Mouse (Mus musculus) heart, adult 18-20 months (tissue): Measurements from ENCODE around the gene Stag1. TPM values are rescaled to one million over a fixed set of nuclear protein-coding genes. Genes with fewer than 3 reads are reported as not detected.

ENCODE experiments used
- DNase-seq, 2 experiments: peaks; one replicate each; pipeline ENCODE4 v3.0.0; 2021 to 2022; ENCODE audit warnings: mixed read lengths in 1 of 2
- total RNA-seq, 2 experiments: library from RNA; stranded (reverse); gene quantifications; 2 replicates each; pipeline ENCODE4 v1.2.3; 2021

Gene Stag1
- total RNA-seq, 2 experiments from 2014 or later, result 28.4 to 29.5 TPM

DNA sequence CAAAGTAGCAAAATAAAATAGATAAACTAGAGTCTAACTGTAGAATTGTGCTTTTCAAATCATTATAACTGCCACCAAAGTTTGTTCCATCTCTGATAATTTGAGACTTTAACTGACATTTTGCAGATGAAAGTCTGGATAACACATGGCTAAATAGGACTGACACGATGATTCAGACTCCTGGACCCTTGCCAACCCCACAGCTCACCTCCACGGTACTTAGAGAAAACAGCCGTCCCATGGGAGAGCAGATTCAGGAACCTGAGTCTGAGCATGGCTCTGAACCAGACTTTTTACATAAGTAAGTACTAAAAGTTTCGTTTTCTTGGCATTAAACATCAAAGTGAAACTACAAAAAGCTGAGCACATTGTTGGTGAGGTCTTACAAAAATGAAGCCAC lies 353.9 kb downstream of the Stag1 start:
- peak; percentile 30 to 35 for DNase-seq

GRCm38 (mm10) chr9:100962903-100963427 lies 365.4 kb downstream of the Stag1 start:
- no peak for DNase-seq

DNA sequence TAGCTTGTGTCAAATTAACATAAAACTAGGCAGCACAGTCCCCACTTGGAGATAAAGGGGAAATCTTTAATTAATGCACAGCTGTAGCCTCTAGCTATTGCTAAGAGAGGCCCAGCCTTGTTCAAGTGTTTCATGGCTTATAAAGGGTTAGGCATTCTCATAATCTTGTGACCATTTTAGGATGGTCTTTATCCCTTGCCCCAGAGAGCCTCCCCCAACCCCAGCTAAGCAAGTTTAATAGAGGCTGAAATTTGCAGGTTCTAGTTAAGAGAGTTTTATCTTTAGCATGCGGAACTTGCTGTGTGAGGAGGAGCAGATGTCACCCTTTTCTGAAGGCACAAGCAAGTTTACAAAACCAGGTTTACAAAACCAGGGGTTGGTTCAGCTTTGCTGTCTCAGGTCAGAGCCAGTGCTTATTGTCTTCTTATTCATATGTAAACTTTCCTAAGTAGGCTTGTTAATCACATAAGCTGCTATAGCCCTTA lies 365.9 kb downstream of the Stag1 start:
- DNase-seq, result no peak

DNA sequence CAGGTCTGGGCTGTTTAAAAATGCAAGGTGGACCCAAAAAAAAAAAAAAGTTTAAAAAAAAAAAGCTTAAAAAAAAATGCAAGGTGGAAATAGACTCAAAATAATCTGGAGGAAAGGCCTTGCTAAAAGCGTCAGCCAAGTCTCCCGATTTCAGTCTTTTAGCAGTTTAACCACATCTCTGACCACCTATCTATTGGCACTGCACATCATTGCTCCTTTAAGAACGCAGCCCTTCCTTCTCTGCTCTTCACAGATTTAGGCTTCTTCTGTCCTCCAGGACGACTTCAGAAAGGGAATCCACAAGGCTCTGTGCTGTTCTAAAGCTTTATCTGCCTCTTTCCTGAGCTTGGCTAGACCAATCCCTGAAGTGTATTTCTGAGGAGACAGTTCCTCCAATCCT lies 366.5 kb downstream of the Stag1 start:
- DNase-seq, result no peak

GRCm38 (mm10) chr9:100969461-100969860 lies 371.9 kb downstream of the Stag1 start:
- no peak for DNase-seq

DNA sequence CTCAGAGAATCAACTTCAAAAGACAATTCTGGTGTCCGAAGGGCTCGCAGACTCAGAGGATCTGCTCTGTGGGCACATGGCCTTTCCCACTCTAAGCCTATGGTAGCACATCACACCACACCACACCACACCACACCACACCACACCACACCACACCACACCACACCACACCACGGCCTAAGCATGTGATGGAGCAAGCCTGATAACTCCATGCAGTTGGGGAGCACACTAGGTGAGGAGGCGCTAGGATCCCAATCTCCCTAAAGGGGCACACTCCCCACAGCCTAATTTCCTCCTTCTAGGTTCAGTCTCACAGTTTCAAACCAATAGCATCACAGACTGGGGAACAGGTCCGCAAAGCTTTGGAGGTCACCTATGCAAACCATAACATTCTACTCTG lies 381.1 kb downstream of the Stag1 start:
- DNase-seq, result no peak

DNA sequence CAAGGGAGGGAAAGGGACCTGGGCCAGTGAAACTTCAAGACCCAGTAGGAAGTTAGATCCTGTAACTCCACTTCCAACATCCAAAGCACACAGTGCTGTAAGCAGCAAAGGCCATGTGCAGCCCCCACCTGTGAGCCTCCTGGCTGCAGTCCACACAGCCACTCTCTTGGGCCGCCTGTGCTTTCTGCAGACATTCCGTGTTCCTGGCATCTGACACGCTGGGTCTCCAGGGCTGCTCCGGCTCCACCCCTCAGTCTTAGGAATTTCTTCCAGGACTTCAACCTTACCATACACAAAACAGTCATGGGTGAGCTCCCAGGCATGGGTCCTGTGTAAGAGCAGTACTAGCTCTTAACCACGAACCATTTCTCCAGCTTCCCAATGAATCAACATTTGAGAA lies 381.7 kb downstream of the Stag1 start:
- DNase-seq, result peak in 1 of 2 experiments; percentile 5

DNA sequence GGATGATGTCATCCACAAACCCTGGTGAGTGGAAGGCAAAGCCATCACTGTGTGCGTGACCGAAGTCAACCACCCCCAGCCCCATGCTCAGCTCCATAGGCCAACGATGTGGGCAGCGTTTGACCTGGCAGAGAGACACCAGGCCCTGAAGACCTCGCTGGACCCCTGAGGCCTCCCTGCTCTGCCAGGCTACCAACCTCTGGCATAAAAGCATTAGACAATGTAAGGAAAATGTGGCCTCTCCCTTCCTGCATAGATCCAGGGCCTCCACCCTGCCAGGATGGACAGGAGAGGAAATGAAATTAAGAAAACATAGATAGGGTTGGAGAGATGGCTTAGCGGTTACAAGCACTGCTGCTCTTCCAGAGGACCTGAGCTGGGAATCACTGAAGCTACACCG lies 385.2 kb downstream of the Stag1 start:
- DNase-seq, result no peak

- no peak for DNase-seq
Measured at GRCm38 (mm10) chr9:100984381-100985310, 387.0 kb downstream of the Stag1 start.

- DNase-seq, result no peak
Measured at GRCm38 (mm10) chr9:100987006-100987405, 389.4 kb downstream of the Stag1 start.

- DNase-seq, result no peak
Measured at GRCm38 (mm10) chr9:100987850-100988249, 390.3 kb downstream of the Stag1 start.

GRCm38 (mm10) chr9:100990609-100991008 lies 393.0 kb downstream of the Stag1 start:
- no peak for DNase-seq

- DNase-seq, result no peak
Measured at GRCm38 (mm10) chr9:100991321-100991720, 393.7 kb downstream of the Stag1 start.

DNA sequence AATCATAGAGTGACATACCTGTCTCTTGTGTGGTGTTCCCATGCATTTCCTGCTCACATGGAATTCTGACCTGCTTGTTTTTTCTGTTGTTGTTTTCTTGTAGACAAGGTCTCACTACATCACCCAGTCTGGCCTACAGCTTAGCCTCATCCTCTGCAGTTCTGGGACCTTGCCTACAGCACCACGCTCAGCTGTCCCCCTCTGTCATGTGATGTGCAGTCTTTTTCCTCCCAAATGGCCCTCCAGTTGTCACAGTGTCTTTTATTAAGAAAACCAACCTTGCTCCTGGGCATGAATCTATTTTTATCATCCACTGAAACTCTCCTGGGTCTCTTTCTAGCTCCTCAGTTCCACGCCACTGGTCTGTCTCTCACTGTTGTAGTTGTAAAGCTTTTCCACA lies 394.6 kb downstream of the Stag1 start:
- no peak for DNase-seq

DNA sequence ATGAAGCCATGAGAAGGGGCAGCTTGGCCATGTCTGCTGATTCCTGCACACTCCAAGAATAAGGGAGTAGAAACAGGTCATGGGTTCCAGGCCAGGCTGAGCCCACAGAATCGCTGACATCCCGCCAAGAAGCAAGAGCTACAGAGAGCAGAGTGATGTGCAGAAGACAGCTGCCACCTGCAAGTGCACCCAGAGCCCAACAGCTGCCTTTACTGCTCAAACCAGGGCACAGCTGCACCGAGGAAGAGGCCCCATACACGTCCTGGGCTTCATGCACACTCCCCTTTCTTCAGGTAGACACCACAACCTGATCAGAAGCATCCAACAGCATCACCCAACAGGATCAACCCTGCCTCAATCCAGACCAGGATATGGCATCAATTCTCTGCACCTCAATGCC lies 396.3 kb downstream of the Stag1 start:
- no peak for DNase-seq

GRCm38 (mm10) chr9:100997138-100997537 lies 399.5 kb downstream of the Stag1 start:
- DNase-seq, result no peak

GRCm38 (mm10) chr9:101002053-101002452 lies 404.5 kb downstream of the Stag1 start:
- DNase-seq, result peak in 1 of 2 experiments; percentile 22

GRCm38 (mm10) chr9:101002841-101003240 lies 405.2 kb downstream of the Stag1 start:
- DNase-seq, result no peak

DNA sequence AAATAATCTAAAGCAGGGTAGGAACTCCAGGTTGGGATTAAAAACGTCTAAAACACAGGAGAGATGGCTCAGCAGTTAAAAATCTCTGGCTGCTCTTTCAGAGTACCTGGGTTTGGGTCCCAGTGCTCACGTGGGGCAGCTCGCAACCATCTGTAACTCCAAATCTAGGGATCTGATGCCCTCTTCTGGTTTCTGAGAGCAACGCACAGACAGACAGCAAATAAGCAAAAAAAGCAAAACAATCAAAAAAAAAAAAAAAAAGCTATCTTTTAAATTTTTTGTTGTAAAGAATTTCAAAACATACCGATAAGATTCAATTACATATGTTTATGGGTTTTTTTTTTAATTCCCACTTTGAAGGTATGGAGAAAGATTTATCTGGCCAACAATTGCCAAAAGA lies 405.7 kb downstream of the Stag1 start:
- DNase-seq, result no peak

DNA sequence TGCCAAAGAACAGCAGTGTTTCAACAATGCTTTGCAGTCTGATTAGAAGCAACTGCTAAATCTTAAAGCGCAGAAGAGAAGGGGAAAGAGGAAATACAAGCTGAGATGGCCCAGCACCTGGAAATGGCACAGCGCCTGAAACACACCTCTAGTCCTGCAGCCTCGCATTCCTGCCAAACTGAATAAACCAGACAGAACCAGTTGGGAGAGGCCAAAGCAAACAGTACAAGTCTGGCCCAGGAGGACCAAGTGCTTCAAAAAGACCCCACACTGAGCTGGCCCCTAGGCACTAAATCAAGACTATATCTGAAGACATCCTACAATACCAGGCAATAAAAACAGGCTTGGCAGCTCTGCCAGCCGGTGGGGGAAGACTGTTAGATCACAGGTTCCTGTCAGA lies 408.3 kb downstream of the Stag1 start:
- DNase-seq, result no peak
